Mouse (Mus musculus): Measurements from ENCODE around the gene Pkd1l1. TPM values are rescaled to one million over a fixed set of nuclear protein-coding genes. Genes with fewer than 3 reads are reported as not detected.

The Pkd1l1 gene
- under 1 TPM; 0.12 TPM for total RNA-seq (2023)

GRCm38 (mm10) chr11:8973166-8973565 is at the start of gene Pkd1l1:
Gene Pkd1l1 (minus strand): TSS chr11:8973266.

GRCm38 (mm10) chr11:9010853-9011339 is 37.8 kb upstream of the Pkd1l1 start, which contains the start of gene Hus1:
Gene Hus1 (minus strand): TSS chr11:9011191.

Other genes starting within 250 kb of the Pkd1l1 start
- gene Hus1, start 37.9 kb upstream of the Pkd1l1 start, total RNA-seq (2023): 10 to 100 TPM in 1 of 2 experiments, 1 to 10 TPM in 1; 9.7 to 14.6 TPM
- gene Gm11992, start 75.3 kb upstream of the Pkd1l1 start, total RNA-seq (2023): not detected
- not detected for gene Sun3, start 75.7 kb upstream of the Pkd1l1 start, total RNA-seq (2023)
- gene Upp1, start 144.8 kb upstream of the Pkd1l1 start, total RNA-seq (2023): not detected
- gene Abca13, start 218.7 kb upstream of the Pkd1l1 start, total RNA-seq (2023): under 1 TPM; 0.03 to 0.06 TPM

Measured in T-cell, adult 66 days (primary cell).